Mouse (Mus musculus) left cerebral cortex, postnatal 14 days (tissue): ENCODE measurements around the gene Erfe. TPM values are rescaled to one million over a fixed set of nuclear protein-coding genes. Genes with fewer than 3 reads are reported as not detected.

Experiments
- DNase-seq, 2 experiments: peaks; one replicate each; pipeline ENCODE4 v3.0.0; 2021 to 2022; ENCODE audit warnings: low spot score in 2 of 2, mixed read lengths in 1 of 2
- intact Hi-C: fragments of 180-260 bp; cut with DNase I; formaldehyde crosslinking; loops from one replicate; pipeline ENCODE4 v1.15.1; 2025
- total RNA-seq, 2 experiments: library from RNA; stranded (reverse); gene quantifications; 2 replicates each; pipeline ENCODE4 v1.2.3; 2021

Gene Erfe
- total RNA-seq, 2 experiments from 2014 or later = 0.15 to 0.34 TPM

DNA sequence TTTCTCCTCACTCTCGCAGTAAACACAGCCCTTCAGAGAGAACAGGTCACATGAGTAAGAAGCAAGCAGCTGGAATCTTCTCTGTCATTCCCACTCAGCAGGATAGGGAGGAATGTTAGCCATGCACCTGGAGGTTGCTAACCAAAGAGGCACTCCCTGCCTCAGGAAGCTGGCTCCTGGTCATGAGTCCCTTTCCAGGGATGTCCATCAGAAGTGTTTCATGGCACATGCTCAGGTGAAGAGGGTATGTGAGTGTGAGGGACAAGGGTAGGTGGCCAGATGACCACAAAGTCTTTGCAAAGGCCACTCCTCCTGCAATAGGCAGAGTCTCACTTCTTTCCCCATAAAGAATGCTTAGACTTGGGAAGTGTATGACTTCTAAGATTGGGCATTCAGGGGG lies 51.8 kb downstream of the Erfe start:
- DNase-seq = no peak
- intact Hi-C loops = no loop called here

DNA sequence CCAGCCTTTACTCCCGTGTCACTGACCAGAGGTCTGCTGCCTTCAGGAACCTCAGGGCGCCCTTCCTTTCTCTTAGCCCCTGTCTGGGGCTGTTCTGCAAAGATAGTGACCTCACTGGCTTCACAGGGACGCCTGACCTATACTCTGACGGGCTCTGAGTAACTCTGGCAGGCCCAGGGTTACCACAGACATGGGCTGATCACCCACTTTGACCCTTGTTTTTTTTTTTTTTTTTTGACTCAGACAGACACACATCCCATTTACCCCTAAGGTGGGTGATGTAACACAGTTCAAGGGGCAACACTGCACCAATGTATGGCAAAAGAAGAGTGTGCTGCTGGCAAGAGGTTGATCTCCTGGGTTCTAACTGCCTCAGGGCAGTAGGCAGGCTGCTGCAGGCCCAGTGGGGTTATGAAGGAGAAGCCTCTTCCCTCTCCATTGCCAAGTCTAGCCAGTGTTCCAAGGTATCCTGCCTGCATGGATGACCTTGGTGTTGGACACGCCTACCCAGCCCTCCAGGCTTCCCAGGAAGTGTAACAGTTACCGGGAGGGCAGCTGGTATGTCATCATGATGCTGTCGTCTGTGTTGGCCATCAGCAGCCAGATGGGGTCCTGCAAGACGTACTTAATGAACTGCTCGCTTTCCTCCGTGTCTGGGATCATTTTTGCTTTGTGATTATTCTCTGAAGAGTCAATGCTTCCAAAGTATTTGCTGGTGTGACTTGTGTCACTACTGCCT lies 53.8 kb downstream of the Erfe start:
- DNase-seq = no peak
- intact Hi-C loops = no loop called here

DNA sequence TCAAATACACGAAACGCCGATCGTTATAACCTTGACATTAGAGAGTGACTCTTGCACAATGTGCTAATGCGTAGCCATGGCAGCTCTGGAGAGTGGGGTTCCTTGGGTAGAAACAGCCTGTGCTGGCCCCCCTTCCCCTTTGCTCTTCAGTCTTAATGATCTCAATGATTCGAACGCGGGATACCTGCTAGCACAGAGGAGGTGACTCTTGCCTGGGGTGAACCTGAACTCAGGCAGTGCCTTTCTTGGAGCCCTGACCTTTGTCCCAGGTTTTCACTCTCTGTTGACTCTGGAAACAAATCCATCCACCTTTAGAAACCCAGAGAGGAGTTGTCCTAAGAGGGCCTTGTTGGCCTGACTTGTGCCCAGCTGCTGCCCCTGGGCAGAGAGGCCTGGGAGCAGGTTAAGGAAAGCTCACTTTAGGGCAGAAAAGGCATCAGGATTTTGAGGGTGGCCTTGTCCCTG lies 54.4 kb downstream of the Erfe start:
- DNase-seq = no peak
- intact Hi-C loops = no loop called here

Other genes starting within 250 kb of the Erfe start
- not detected for gene Rbm44, start 221.3 kb upstream of the Erfe start, total RNA-seq
- gene Ramp1, start 186.6 kb upstream of the Erfe start, total RNA-seq = 10 to 100 TPM; 48.3 to 48.8 TPM
- 10 to 100 TPM; 52.5 to 58.4 TPM for gene Ube2f, start 116.1 kb upstream of the Erfe start, total RNA-seq
- 10 to 100 TPM; 10.5 to 12.7 TPM for gene Scly, start 68.1 kb upstream of the Erfe start, total RNA-seq
- under 1 TPM; 0.13 to 0.15 TPM for gene Espnl, start 44.4 kb upstream of the Erfe start, total RNA-seq
- under 1 TPM in 1 of 2 experiments, not detected in 1; 0.11 TPM for gene Klhl30, start 15.4 kb upstream of the Erfe start, total RNA-seq
- gene Ilkap, start 32.4 kb downstream of the Erfe start, total RNA-seq = 10 to 100 TPM; 49.9 to 56.0 TPM
- 10 to 100 TPM; 16.5 to 21.0 TPM for gene Hes6, start 47.6 kb downstream of the Erfe start, total RNA-seq
- 10 to 100 TPM; 18.8 to 26.1 TPM for gene Per2, start 92.9 kb downstream of the Erfe start, total RNA-seq
- 10 to 100 TPM; 14.9 to 16.3 TPM for gene Traf3ip1, start 128.2 kb downstream of the Erfe start, total RNA-seq
- gene Asb1, start 174.1 kb downstream of the Erfe start, total RNA-seq = 10 to 100 TPM; 43.8 to 45.9 TPM